Mouse (Mus musculus) heart, adult 2 months (tissue): ENCODE results near the gene Wdr92. TPM values are rescaled to one million over a fixed set of nuclear protein-coding genes. Genes with fewer than 3 reads are reported as not detected.

ENCODE experiments used
- DNase-seq, 2 experiments: peaks; one replicate each; pipeline ENCODE4 v3.0.0; 2021
- H3K27ac ChIP-seq: fragments of 200-600 bp; 2 replicates; pipeline ENCODE4 v1.8.1; 2022
- H3K27me3 ChIP-seq: fragments of 200-500 bp; 2 replicates; pipeline ENCODE4 v1.6.1; 2012; ENCODE audit warnings: mild to moderate bottlenecking, low read length, inconsistent platforms, mixed read lengths; ENCODE audit not compliant: control insufficient read depth, insufficient read depth
- H3K36me3 ChIP-seq: fragments of 200-500 bp; 2 replicates; pipeline ENCODE4 v1.6.1; 2012; ENCODE audit warnings: low read length, inconsistent platforms; ENCODE audit not compliant: control insufficient read depth, insufficient read depth
- H3K4me1 ChIP-seq: fragments of 200-500 bp; 2 replicates; pipeline ENCODE4 v1.6.1; 2011; ENCODE audit warnings: low read length; ENCODE audit not compliant: control insufficient read depth, insufficient read depth
- H3K4me3 ChIP-seq: fragments of 200-600 bp; 2 replicates; pipeline ENCODE4 v1.8.1; 2022
- H3K79me2 ChIP-seq: fragments of 200-500 bp; replicated peaks from 2 replicates; pipeline ENCODE4 v1.6.1; 2012; ENCODE audit warnings: mild to moderate bottlenecking, inconsistent platforms, low read length, moderate library complexity, mixed read lengths; ENCODE audit not compliant: control insufficient read depth, insufficient read depth
- H3K9ac ChIP-seq: fragments of 200-500 bp; 2 replicates; pipeline ENCODE4 v1.6.1; 2012; ENCODE audit warnings: low read depth, mild to moderate bottlenecking, control low read depth, inconsistent platforms, low read length, mixed read lengths
- CTCF ChIP-seq: fragments of 200-600 bp; IDR thresholded peaks from 2 replicates; pipeline ENCODE4 v1.8.1; 2022; ENCODE audit warnings: antibody characterized with exemption, mild to moderate bottlenecking, moderate library complexity
- EP300 ChIP-seq: fragments of 200-500 bp; IDR thresholded peaks from 2 replicates; pipeline ENCODE4 v1.6.1; 2011; ENCODE audit warnings: low read depth, low read length, control low read depth; ENCODE audit not compliant: insufficient read depth
- POLR2A ChIP-seq: fragments of 200-500 bp; IDR thresholded peaks from 2 replicates; pipeline ENCODE4 v1.6.1; 2011; ENCODE audit warnings: mild to moderate bottlenecking, low read depth, low read length, control low read depth; ENCODE audit not compliant: insufficient read depth
- WGBS: fragments of 180-500 bp; shearing (Covaris S2); methylation state at CpG from one replicate; pipeline ENCODE4 v1.1.7; 2018; 5-methylcytosine and 5-hydroxymethylcytosine counted together
- intact Hi-C: fragments of 180-260 bp; cut with DNase I; formaldehyde crosslinking; loops from one replicate; pipeline ENCODE4 v1.15.1; 2025
- polyA plus RNA-seq: library from polyadenylated mRNA; depleted of rRNA; stranded (reverse); fragments of >200 nt; gene quantifications from 2 replicates; pipeline ENCODE4 v1.2.3, GENCODE M21; 2012
- total RNA-seq, 2 experiments: library from RNA; stranded (reverse); gene quantifications; 2 replicates each; pipeline ENCODE4 v1.2.3; 2021

Wdr92 gene
- total and polyA plus RNA-seq, 3 experiments = 7.8 to 11.4 (median 11.0) TPM

DNA sequence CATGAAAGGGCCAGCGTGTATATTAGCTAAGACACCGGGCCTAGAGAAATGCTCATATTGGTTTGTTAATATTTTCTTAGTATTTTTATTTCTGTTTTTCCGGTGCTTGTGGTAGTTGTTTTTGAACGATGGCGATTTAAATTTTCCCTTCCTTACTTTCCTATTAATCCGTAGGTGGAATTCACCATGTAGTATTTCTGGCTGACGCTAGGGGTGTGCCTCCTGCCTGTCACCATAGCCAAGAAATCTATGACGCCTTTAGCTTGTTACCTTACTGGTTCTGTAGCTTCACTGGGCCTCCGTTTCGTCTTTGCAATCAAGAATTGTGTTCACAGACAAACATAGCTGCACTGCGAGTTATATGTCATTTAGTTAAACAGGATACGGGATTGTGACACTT lies 21.7 kb upstream of the Wdr92 start:
- Histone ChIP-seq H3K27ac (peak overlapping the region; percentile 89), H3K36me3 (peaks cover 16% of the 10 kb centered on the region), H3K4me1 (peaks cover 14% of the 10 kb centered on the region), H3K4me3 (peak overlapping the region; percentile 94), H3K79me2 (peaks cover 8% of the 10 kb centered on the region), H3K27me3 (no peaks in the 10 kb centered on the region), H3K9ac (peak overlapping the region; percentile 99; the same call in 1 of the 2 replicates)
- DNase-seq = peak; percentile 35 to 50
- intact Hi-C loops = loop anchor here (1.0 to 10.0 kb wide), 3 partner anchors 51 to 785 kb away; partner anchors contain the start of genes C1d and Pno1
- under 1% methylated on average over 12 of the region's 12 CpGs for WGBS
- peak; percentile 91 for TF ChIP-seq CTCF
- TF ChIP-seq POLR2A = no peak

DNA sequence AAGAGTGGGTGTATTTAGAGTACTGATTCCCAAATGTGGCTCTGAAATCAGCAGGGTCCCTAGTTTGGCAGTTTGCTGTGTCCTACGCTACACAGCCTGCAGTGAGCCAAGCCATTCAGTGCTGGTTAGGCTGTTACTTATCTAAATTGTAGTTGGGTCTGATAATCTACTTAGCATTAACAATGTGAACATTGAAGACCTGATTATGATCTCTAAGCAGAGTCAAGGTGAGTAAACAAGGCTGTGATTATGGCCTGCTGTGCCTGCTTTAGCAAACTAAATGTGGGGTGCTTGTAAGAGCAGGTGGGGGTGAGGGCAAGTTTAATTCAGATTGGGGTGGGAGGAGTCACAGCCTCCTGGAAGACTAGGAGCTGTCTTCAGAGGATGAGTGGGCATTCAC lies 18.0 kb upstream of the Wdr92 start:
- Histone ChIP-seq H3K27me3 (no peaks in the 10 kb centered on the region), H3K9ac (no peak overlapping the region), H3K4me3 (no peak overlapping the region), H3K4me1 (peaks cover 21% of the 10 kb centered on the region), H3K27ac (no peak overlapping the region), H3K79me2 (peaks cover 12% of the 10 kb centered on the region), H3K36me3 (peaks cover 20% of the 10 kb centered on the region)
- intact Hi-C loops = loop anchor here (5.0 to 10.0 kb wide), 2 partner anchors 93 to 781 kb away; partner anchors contain the start of gene C1d
- TF ChIP-seq EP300 = no peak
- no peak for TF ChIP-seq CTCF
- no peak for TF ChIP-seq POLR2A
- DNase-seq = no peak
- 44% methylated on average over 1 of the region's 1 CpGs for WGBS

DNA sequence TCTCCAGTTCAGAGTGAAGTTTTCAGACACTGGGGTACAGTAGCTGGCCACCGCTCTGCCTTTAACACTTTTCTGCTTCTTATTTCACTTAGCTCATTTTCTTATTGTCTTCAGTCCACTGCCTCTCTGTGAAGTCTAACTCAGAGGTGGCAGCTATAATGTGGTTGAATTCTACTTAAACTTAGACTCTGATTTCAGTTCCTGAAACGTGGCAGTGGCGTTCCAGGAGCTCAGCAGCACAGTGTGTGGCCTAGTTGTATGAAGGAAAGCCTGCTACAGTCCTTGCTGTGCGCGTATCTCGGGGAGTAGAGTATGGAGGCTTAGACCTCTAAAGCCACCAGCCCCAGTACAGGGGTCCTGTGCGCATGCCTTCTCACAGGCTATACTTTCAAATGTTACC lies 15.3 kb upstream of the Wdr92 start:
- Histone ChIP-seq H3K27me3 (no peaks in the 10 kb centered on the region), H3K27ac (no peak overlapping the region)

DNA sequence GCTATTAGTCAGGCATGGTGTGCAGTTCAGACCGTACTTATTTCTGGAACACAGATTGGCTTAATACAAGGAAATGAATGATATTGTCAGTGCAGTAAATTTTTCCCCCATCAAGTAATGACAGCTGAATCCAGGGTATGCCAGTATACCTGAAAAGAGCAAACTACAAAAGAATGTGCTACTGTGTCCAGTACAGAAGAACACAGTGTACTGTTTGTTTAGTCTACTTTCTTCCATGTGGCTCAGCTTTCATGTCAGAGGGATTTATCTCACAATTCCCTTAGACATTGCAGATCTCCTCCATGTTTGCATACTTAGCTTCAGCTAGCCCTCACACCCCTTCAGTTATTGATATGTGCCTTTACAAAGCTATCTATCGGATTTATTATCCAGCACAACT lies 12.6 kb upstream of the Wdr92 start:
- no peak overlapping the region for H3K27ac ChIP-seq
- TF ChIP-seq EP300 = no peak
- TF ChIP-seq CTCF = no peak
- no peak for TF ChIP-seq POLR2A
- DNase-seq = no peak
- H3K79me2 ChIP-seq = peaks cover 13% of the 10 kb centered on the region
- no peaks in the 10 kb centered on the region for H3K27me3 ChIP-seq
- H3K9ac ChIP-seq = no peak overlapping the region
- intact Hi-C loops = loop anchor here (10.0 kb wide), 1 partner anchor 776 kb away; no protein-coding TSS in a partner anchor
- WGBS = 44% methylated on average over 2 of the region's 2 CpGs
- H3K4me1 ChIP-seq = peaks cover 18% of the 10 kb centered on the region
- peaks cover 23% of the 10 kb centered on the region for H3K36me3 ChIP-seq
- no peak overlapping the region for H3K4me3 ChIP-seq

More for the DNA sequence above, 15.3 kb upstream of the Wdr92 start:
- WGBS = 82% methylated on average over 7 of the region's 7 CpGs
- Histone ChIP-seq H3K4me1 (peaks cover 26% of the 10 kb centered on the region), H3K4me3 (no peak overlapping the region), H3K79me2 (peaks cover 16% of the 10 kb centered on the region), H3K9ac (no peak overlapping the region), H3K36me3 (peaks cover 28% of the 10 kb centered on the region)
- DNase-seq = no peak
- intact Hi-C loops = loop anchor here (10.0 kb wide), 1 partner anchor 778 kb away; no protein-coding TSS in a partner anchor
- TF ChIP-seq POLR2A (no peak), EP300 (no peak), CTCF (no peak)

DNA sequence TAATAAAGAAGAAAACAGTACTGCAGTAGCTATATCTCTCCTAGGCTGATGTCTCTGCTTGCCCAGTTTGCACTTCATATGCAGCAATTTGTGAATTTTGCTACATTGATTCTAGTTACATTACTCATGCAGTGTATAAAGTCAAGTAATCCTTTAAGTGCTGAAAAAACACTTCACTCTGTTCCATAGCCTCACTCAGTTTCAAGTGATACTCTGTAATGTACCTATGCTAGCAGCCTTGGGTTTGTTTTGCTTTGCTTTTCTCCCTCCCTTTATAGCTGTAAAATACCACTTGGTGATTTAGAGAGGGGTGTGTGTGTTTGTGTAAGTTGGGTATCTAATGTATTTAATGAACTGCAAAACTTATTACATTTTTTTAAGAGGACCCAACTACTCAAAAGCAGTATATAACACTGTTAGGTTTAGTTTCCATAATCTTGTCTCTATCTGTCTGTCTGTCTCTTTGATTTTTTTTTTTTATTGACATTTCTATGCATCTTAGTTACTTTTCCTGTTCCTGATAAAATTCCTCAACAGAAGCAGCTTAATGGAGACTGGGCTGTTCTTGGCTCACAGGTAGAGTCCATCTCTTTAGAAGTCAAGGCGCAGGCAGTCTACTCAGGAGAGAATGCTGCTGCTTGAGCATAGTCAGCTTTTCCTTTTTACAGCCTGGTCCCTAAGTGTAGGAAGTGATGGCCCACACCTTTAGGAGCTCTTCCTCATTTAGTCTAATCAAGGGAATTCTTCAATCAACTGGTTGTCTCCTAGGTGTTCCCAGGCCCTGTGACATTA lies 10.8 kb upstream of the Wdr92 start:
- no peak for TF ChIP-seq EP300
- TF ChIP-seq POLR2A = no peak
- TF ChIP-seq CTCF = no peak
- intact Hi-C loops = no loop called here
- Histone ChIP-seq H3K79me2 (peaks cover 9% of the 10 kb centered on the region), H3K36me3 (peaks cover 23% of the 10 kb centered on the region), H3K27ac (no peak overlapping the region), H3K4me1 (peaks cover 11% of the 10 kb centered on the region), H3K4me3 (no peak overlapping the region), H3K27me3 (no peaks in the 10 kb centered on the region), H3K9ac (no peak overlapping the region)
- no peak for DNase-seq
- 100% methylated on average over 1 of the region's 1 CpGs for WGBS

DNA sequence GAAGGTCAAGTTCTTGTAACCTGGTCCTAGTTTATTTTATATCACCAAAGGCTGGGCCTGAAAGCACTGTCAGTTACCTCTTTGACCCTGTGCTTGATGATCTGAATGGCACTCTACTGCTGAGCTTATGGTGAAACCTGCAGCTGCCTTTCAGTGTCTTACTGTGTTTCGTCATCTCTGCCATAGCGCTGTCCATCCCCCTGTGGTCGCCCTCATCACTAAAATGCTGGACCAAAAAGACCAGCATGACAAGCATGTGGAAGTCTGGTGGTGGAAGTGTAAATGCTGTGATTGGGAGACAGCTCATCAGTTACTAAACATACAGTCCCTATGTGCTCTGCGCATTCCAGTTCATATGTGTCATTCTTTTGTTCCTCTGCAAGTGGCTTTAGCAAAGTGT lies 9.6 kb upstream of the Wdr92 start:
- Histone ChIP-seq H3K36me3 (peaks cover 23% of the 10 kb centered on the region), H3K27me3 (no peaks in the 10 kb centered on the region), H3K4me1 (peaks cover 11% of the 10 kb centered on the region), H3K9ac (no peak overlapping the region), H3K27ac (no peak overlapping the region), H3K4me3 (no peak overlapping the region), H3K79me2 (peaks cover 9% of the 10 kb centered on the region)
- intact Hi-C loops = no loop called here
- WGBS = 94% methylated on average over 4 of the region's 4 CpGs
- TF ChIP-seq EP300 (no peak), POLR2A (no peak), CTCF (no peak)
- no peak for DNase-seq
